Mouse (Mus musculus): ENCODE measurements at regions not wholly inside any gene's neighbourhood (a gene's known extent, or its start where the extent isn't known, plus 50 kb on each side); places are given as distances from the start of the nearest gene placed in this dataset.
A peak's percentile ranks its signal among the peaks of the same experiment; 100 is the strongest.

GRCm38 (mm10) chr10:111558675-111559340 lies 52.7 kb downstream of the Phlda1 start:
- no peak for DNase-seq

- DNase-seq: no peak
Measured at GRCm38 (mm10) chr10:111559341-111560246, 53.5 kb downstream of the Phlda1 start.

GRCm38 (mm10) chr10:111562628-111563027 lies 56.5 kb downstream of the Phlda1 start:
- DNase-seq: no peak

GRCm38 (mm10) chr10:111566873-111567381 lies 60.8 kb downstream of the Phlda1 start:
- peak; percentile 52 for DNase-seq

GRCm38 (mm10) chr10:111570501-111571258 lies 64.6 kb downstream of the Phlda1 start:
- no peak for DNase-seq

GRCm38 (mm10) chr10:111574231-111574630 lies 68.1 kb downstream of the Phlda1 start:
- no peak for DNase-seq

GRCm38 (mm10) chr10:111574812-111575211 lies 68.7 kb downstream of the Phlda1 start:
- DNase-seq: no peak

- DNase-seq: no peak
Measured at GRCm38 (mm10) chr10:111575256-111575655, 69.2 kb downstream of the Phlda1 start.

GRCm38 (mm10) chr10:111575926-111576325 lies 69.8 kb downstream of the Phlda1 start:
- no peak for DNase-seq

GRCm38 (mm10) chr10:111576395-111577069 lies 70.4 kb downstream of the Phlda1 start:
- DNase-seq: no peak

GRCm38 (mm10) chr10:111578536-111578935 lies 72.5 kb downstream of the Phlda1 start:
- DNase-seq: no peak

- DNase-seq: no peak
Measured at GRCm38 (mm10) chr10:111579481-111579880, 73.4 kb downstream of the Phlda1 start.

- DNase-seq: no peak
Measured at GRCm38 (mm10) chr10:111580401-111581100, 74.5 kb downstream of the Phlda1 start.

- no peak for DNase-seq
Measured at GRCm38 (mm10) chr10:111581847-111582246, 75.8 kb downstream of the Phlda1 start.

GRCm38 (mm10) chr10:111582321-111583123 lies 76.4 kb downstream of the Phlda1 start:
- no peak for DNase-seq

GRCm38 (mm10) chr10:111583124-111583743 lies 77.1 kb downstream of the Phlda1 start:
- DNase-seq: no peak

- DNase-seq: no peak
Measured at GRCm38 (mm10) chr10:111583744-111584152, 77.7 kb downstream of the Phlda1 start.

- DNase-seq: no peak
Measured at GRCm38 (mm10) chr10:111587891-111588611, 82.0 kb downstream of the Phlda1 start.

- DNase-seq: no peak
Measured at GRCm38 (mm10) chr10:111589186-111589585, 83.1 kb downstream of the Phlda1 start.
